Mouse (Mus musculus) liver, postnatal 0 days (tissue): ENCODE measurements around the gene A930018P22Rik. TPM values are rescaled to one million over a fixed set of nuclear protein-coding genes. Genes with fewer than 3 reads are reported as not detected.

Source experiments
- ATAC-seq: fragments of 200-750 bp; cut with Nextera tagmentation; 2 replicates; pipeline ENCODE4 v1.8.0; 2017; ENCODE audit warnings: mild to moderate bottlenecking, moderate library complexity
- DNase-seq: peaks from one replicate; pipeline ENCODE4 v3.0.0-alpha.2; 2016
- H3K27ac ChIP-seq: fragments of 300-500 bp; sonication (generic); 2 replicates; pipeline ENCODE4 v1.5.1; 2014; ENCODE audit warnings: antibody characterized with exemption, moderate library complexity, mild to moderate bottlenecking, low read depth
- H3K27me3 ChIP-seq: fragments of 300-500 bp; sonication (generic); 2 replicates; pipeline ENCODE4 v1.6.1; 2014; ENCODE audit warnings: low read length, control low read depth, mixed read lengths; ENCODE audit not compliant: insufficient read depth
- H3K36me3 ChIP-seq: fragments of 300-500 bp; sonication (generic); replicated peaks from 2 replicates; pipeline ENCODE4 v1.6.1; 2014; ENCODE audit warnings: mild to moderate bottlenecking, control low read depth, low read length, moderate library complexity, mixed read lengths; ENCODE audit not compliant: insufficient read depth
- H3K4me1 ChIP-seq: fragments of 300-500 bp; sonication (generic); 2 replicates; pipeline ENCODE4 v1.6.1; 2014; ENCODE audit warnings: antibody characterized with exemption, mild to moderate bottlenecking, control low read depth; ENCODE audit not compliant: insufficient read depth
- H3K4me2 ChIP-seq: fragments of 300-500 bp; sonication (generic); 2 replicates; pipeline ENCODE4 v1.6.1; 2014; ENCODE audit warnings: low read depth, mild to moderate bottlenecking, low read length, moderate library complexity, mixed read lengths
- H3K4me3 ChIP-seq: fragments of 300-500 bp; sonication (generic); 2 replicates; pipeline ENCODE4 v1.5.1; 2014; ENCODE audit warnings: low read depth, low read length
- H3K9ac ChIP-seq: fragments of 300-500 bp; sonication (generic); replicated peaks from 2 replicates; pipeline ENCODE4 v1.6.1; 2014; ENCODE audit warnings: mild to moderate bottlenecking, moderate library complexity
- H3K9me3 ChIP-seq: fragments of 300-500 bp; sonication (generic); 2 replicates; pipeline ENCODE4 v1.6.1; 2016; ENCODE audit warnings: mild to moderate bottlenecking, control low read depth, low read length, mixed read lengths
- CTCF ChIP-seq: sonication (generic); IDR thresholded peaks from 2 replicates; pipeline ENCODE4 v1.5.1; 2016; ENCODE audit warnings: antibody characterized with exemption, low read depth
- EP300 ChIP-seq: IDR thresholded peaks from 2 replicates; pipeline ENCODE4 v1.6.1; 2016; ENCODE audit warnings: antibody characterized with exemption, low read depth, mild to moderate bottlenecking
- WGBS: fragments of 180-500 bp; shearing (Covaris S2); extraction: QIAGEN DNeasy Blood & Tissue Kit; methylation state at CpG from one replicate; pipeline ENCODE4 v1.1.7; 2014; ENCODE audit not compliant: insufficient replicate concordance; 5-methylcytosine and 5-hydroxymethylcytosine counted together
- polyA plus RNA-seq: library from polyadenylated mRNA; unstranded; fragments of >200 nt; fragmentation: Nextera tagmentation; extraction: Ambion mirVana; gene quantifications from 2 replicates; pipeline ENCODE4 v1.2.1, GENCODE M21; 2015

A930018P22Rik gene
- polyA plus RNA-seq, 1 experiment from 2014 or later, result 0.70 TPM

- Histone ChIP-seq H3K9ac (no peak overlapping the region), H3K4me1 (peaks cover 11% of the 10 kb centered on the region), H3K27me3 (no peaks in the 10 kb centered on the region), H3K27ac (no peak overlapping the region), H3K4me3 (no peak overlapping the region), H3K36me3 (no peaks in the 10 kb centered on the region), H3K4me2 (no peak overlapping the region), H3K9me3 (no peaks in the 10 kb centered on the region)
- DNase-seq (peak; percentile 71), ATAC-seq (no peak)
- 51% methylated on average over 8 of the region's 8 CpGs for WGBS
- TF ChIP-seq CTCF (peak; percentile 96), EP300 (no peak)
Observed at GRCm38 (mm10) chr2:104134150-104135056, 11.8 kb downstream of the A930018P22Rik start.

- Histone ChIP-seq H3K27ac (no peak overlapping the region), H3K9ac (no peak overlapping the region), H3K27me3 (no peaks in the 10 kb centered on the region), H3K9me3 (no peaks in the 10 kb centered on the region), H3K4me1 (no peaks in the 10 kb centered on the region), H3K36me3 (no peaks in the 10 kb centered on the region), H3K4me3 (no peak overlapping the region), H3K4me2 (no peak overlapping the region)
- 48% methylated on average over 2 of the region's 2 CpGs for WGBS
- TF ChIP-seq EP300 (no peak), CTCF (no peak)
- no peak for ATAC-seq
- no peak for DNase-seq
Observed at GRCm38 (mm10) chr2:104135920-104136319, 13.4 kb downstream of the A930018P22Rik start.

- Histone ChIP-seq H3K9ac (no peak overlapping the region), H3K27me3 (no peaks in the 10 kb centered on the region), H3K4me2 (no peak overlapping the region), H3K27ac (no peak overlapping the region), H3K4me3 (no peak overlapping the region), H3K36me3 (no peaks in the 10 kb centered on the region), H3K4me1 (no peaks in the 10 kb centered on the region; the same call in 1 of the 2 replicates), H3K9me3 (no peaks in the 10 kb centered on the region)
- ATAC-seq (no peak), DNase-seq (no peak)
- 74% methylated on average over 8 of the region's 8 CpGs for WGBS
- TF ChIP-seq EP300 (no peak), CTCF (no peak)
Observed at GRCm38 (mm10) chr2:104142140-104142539, 19.6 kb downstream of the A930018P22Rik start.

GRCm38 (mm10) chr2:104144004-104144403 lies 21.4 kb downstream of the A930018P22Rik start:
- no peak for ATAC-seq

GRCm38 (mm10) chr2:104145983-104146382 lies 23.4 kb downstream of the A930018P22Rik start:
- Histone ChIP-seq H3K4me2 (no peak overlapping the region), H3K9me3 (no peaks in the 10 kb centered on the region), H3K27ac (no peak overlapping the region), H3K36me3 (no peaks in the 10 kb centered on the region), H3K9ac (no peak overlapping the region), H3K4me1 (no peaks in the 10 kb centered on the region; the same call in 1 of the 2 replicates), H3K4me3 (no peak overlapping the region), H3K27me3 (no peaks in the 10 kb centered on the region)
- TF ChIP-seq EP300 (peak; percentile 67), CTCF (peak; percentile 38)
- DNase-seq (peak; percentile 78), ATAC-seq (peak; percentile 96)
- 25% methylated on average over 1 of the region's 1 CpGs for WGBS

More at GRCm38 (mm10) chr2:104144004-104144403, 21.4 kb downstream of the A930018P22Rik start:
- Histone ChIP-seq H3K27ac (no peak overlapping the region), H3K4me1 (no peaks in the 10 kb centered on the region; the same call in 1 of the 2 replicates), H3K36me3 (no peaks in the 10 kb centered on the region), H3K4me3 (no peak overlapping the region), H3K27me3 (no peaks in the 10 kb centered on the region), H3K9ac (no peak overlapping the region), H3K4me2 (no peak overlapping the region), H3K9me3 (no peaks in the 10 kb centered on the region)
- TF ChIP-seq CTCF, result no peak
- no peak for TF ChIP-seq EP300
- WGBS, result 83% methylated on average over 12 of the region's 12 CpGs
- DNase-seq, result no peak

GRCm38 (mm10) chr2:104147910-104148561 lies 25.5 kb downstream of the A930018P22Rik start:
- DNase-seq, result no peak
- H3K27ac ChIP-seq, result no peak overlapping the region
- no peak for ATAC-seq
- 62% methylated on average over 4 of the region's 4 CpGs for WGBS
- no peaks in the 10 kb centered on the region for H3K27me3 ChIP-seq
- H3K9ac ChIP-seq, result no peak overlapping the region
- no peaks in the 10 kb centered on the region for H3K36me3 ChIP-seq
- no peak overlapping the region for H3K4me3 ChIP-seq
- H3K9me3 ChIP-seq, result no peaks in the 10 kb centered on the region
- no peak overlapping the region for H3K4me2 ChIP-seq
- no peak for TF ChIP-seq CTCF
- TF ChIP-seq EP300, result no peak
- H3K4me1 ChIP-seq, result no peaks in the 10 kb centered on the region; the same call in 1 of the 2 replicates
